Mouse (Mus musculus): Measurements from ENCODE around the gene Cep83. TPM values are rescaled to one million over a fixed set of nuclear protein-coding genes. Genes with fewer than 3 reads are reported as not detected.
A peak's percentile ranks its signal among the peaks of the same experiment; 100 is the strongest.

The Cep83 gene
- total RNA-seq (2021), result 10 to 100 TPM; 42.0 to 44.3 TPM
- long read RNA-seq, experiment 1, transcript Cep83-201 (16 exons, 3,639 nt), result major isoform, 44 of 58 reads
- long read RNA-seq, experiment 1, partial matches to known transcripts, result 4 of 58 reads
- long read RNA-seq, experiment 1, other reads (novel, unspliced or antisense), result 7 of 58 reads
- long read RNA-seq, experiment 2, transcript Cep83-201 (16 exons, 3,639 nt), result major isoform, 27 of 47 reads
- long read RNA-seq, experiment 2, partial matches to known transcripts, result 3 of 47 reads
- long read RNA-seq, experiment 2, other reads (novel, unspliced or antisense), result 13 of 47 reads

GRCm38 (mm10) chr10:94688420-94689175 is at the start of gene Cep83:
Gene Cep83 (plus strand): TSS chr10:94688654.
- intact Hi-C loops (cut with DNase I), result loop anchor here (1.0 to 5.0 kb wide), 2 partner anchors 66 to 256 kb away; partner anchors contain the start of gene Plxnc1
- Histone ChIP-seq H3K27ac (peak within 1 kb of the TSS; percentile 93), H3K4me3 (peak within 1 kb of the TSS; percentile 100)
- peak; percentile 93 to 96 for DNase-seq (ENCODE audit: extremely low spot score in 1 of 2, low spot score in 2 of 2)
- TF ChIP-seq CTCF (IDR thresholded peaks at IDR 0.05), result no peak

DNA sequence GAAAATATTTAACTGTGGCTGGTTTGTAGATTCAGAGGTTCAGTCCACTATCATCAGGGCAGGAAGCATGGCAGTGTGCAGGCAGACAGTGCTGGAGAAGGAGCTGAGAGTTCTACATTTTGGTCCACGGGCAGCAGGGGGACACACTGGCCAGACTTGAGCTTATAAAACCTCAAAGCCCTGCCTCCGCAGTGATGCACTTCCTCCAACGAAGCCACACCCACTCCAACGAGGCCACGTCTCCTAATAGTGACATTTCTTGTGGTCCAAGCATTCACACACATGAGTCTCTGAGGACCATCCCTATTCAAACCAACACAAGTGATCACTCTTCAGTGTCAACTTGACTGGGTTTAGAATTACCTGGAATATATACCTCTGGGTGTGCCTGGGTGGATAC is 49.2 kb upstream of the Cep83 start:
- intact Hi-C loops (cut with DNase I), result no loop called here
- no peak overlapping the region for H3K27ac ChIP-seq
- no peak for DNase-seq (ENCODE audit: extremely low spot score in 1 of 2, low spot score in 2 of 2)
- no peak for TF ChIP-seq CTCF (IDR thresholded peaks at IDR 0.05)
- no peak overlapping the region for H3K4me3 ChIP-seq

- no peak for TF ChIP-seq CTCF (IDR thresholded peaks at IDR 0.05)
- DNase-seq (ENCODE audit: extremely low spot score in 1 of 2, low spot score in 2 of 2), result no peak
- Histone ChIP-seq H3K4me3 (no peak overlapping the region), H3K27ac (no peak overlapping the region)
- intact Hi-C loops (cut with DNase I), result no loop called here
These were observed 48.4 kb upstream of the Cep83 start for GRCm38 (mm10) chr10:94640067-94640466.

- no peak overlapping the region for H3K4me3 ChIP-seq
- intact Hi-C loops (cut with DNase I), result no loop called here
These were observed 24.4 kb upstream of the Cep83 start for GRCm38 (mm10) chr10:94664036-94664435.

GRCm38 (mm10) chr10:94664455-94664854 is 24.0 kb upstream of the Cep83 start:
- intact Hi-C loops (cut with DNase I), result no loop called here
- H3K27ac ChIP-seq, result no peak overlapping the region
- TF ChIP-seq CTCF (IDR thresholded peaks at IDR 0.05), result no peak
- DNase-seq (ENCODE audit: extremely low spot score in 1 of 2, low spot score in 2 of 2), result no peak
- no peak overlapping the region for H3K4me3 ChIP-seq

More at GRCm38 (mm10) chr10:94664036-94664435, 24.4 kb upstream of the Cep83 start:
- DNase-seq (ENCODE audit: extremely low spot score in 1 of 2, low spot score in 2 of 2), result no peak
- TF ChIP-seq CTCF (IDR thresholded peaks at IDR 0.05), result no peak
- no peak overlapping the region for H3K27ac ChIP-seq

GRCm38 (mm10) chr10:94668147-94668546 is 20.3 kb upstream of the Cep83 start:
- TF ChIP-seq CTCF (IDR thresholded peaks at IDR 0.05), result no peak
- intact Hi-C loops (cut with DNase I), result no loop called here
- no peak for DNase-seq (ENCODE audit: extremely low spot score in 1 of 2, low spot score in 2 of 2)
- Histone ChIP-seq H3K4me3 (no peak overlapping the region), H3K27ac (no peak overlapping the region)

DNA sequence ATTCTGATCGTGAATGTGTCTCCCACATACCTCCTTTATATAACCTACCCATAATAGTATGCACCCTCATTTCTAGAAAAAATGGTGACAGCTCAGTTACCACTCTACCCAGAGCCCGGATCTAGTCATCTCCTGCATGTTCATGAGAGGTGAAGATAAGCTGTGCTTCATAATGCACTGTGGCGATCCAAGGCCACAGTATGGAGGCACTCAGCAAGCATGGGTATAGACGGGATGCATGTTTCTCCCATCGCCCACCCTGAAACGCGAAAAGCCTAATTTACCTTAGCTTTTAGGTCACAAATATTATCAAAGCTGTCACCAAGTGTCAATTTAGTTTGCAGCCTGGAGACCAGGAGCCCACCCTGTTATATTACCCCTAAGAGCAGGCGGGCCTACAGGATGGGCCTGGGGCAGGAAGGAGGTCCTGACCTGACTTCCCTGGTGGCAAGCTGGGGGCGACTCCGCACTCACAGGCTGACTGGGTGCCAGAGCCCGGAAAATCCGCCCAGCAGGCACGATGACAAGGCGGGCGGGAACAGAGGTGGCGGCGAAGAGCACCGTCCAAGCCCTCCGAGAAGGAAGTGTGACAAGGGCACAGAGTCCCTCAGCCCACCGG is 544 bp upstream of the Cep83 start:
- no peak for DNase-seq (ENCODE audit: extremely low spot score in 1 of 2, low spot score in 2 of 2)
- TF ChIP-seq CTCF (IDR thresholded peaks at IDR 0.05), result no peak
- peak overlapping the region; percentile 93 for H3K27ac ChIP-seq
- peak overlapping the region; percentile 100 for H3K4me3 ChIP-seq
- intact Hi-C loops (cut with DNase I), result loop anchor here (1.0 to 5.0 kb wide), 2 partner anchors 66 to 256 kb away; partner anchors contain the start of gene Plxnc1

GRCm38 (mm10) chr10:94689176-94689510 is 689 bp downstream of the Cep83 start:
- DNase-seq (ENCODE audit: extremely low spot score in 1 of 2, low spot score in 2 of 2), result no peak
- intact Hi-C loops (cut with DNase I), result loop anchor here (5.0 kb wide), 1 partner anchor 67 kb away; no protein-coding TSS in a partner anchor
- Histone ChIP-seq H3K4me3 (peak overlapping the region; percentile 100), H3K27ac (peak overlapping the region; percentile 93)
- TF ChIP-seq CTCF (IDR thresholded peaks at IDR 0.05), result no peak

DNA sequence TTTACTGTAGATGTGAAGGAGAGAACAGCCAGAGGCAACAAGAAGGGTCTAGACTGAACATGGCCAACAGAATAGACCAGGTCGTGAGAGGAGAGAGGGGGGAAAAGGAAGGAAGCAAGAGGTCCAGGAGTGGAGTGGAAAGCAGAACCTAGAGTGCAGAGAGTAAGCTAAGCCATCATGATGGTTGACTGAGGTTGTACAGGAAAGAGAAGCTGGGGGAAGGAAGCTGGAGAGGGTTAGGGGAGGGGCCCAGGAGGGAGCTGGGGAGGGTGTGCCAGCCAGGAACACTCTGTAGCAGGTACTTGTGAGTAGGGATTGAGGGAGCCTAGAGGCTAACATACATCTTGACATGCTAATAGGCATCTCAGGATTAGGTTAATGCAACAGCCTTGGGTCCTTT is 1.9 kb downstream of the Cep83 start:
- H3K4me3 ChIP-seq, result no peak overlapping the region
- intact Hi-C loops (cut with DNase I), result no loop called here
- no peak overlapping the region for H3K27ac ChIP-seq
- no peak for DNase-seq (ENCODE audit: extremely low spot score in 1 of 2, low spot score in 2 of 2)
- no peak for TF ChIP-seq CTCF (IDR thresholded peaks at IDR 0.05)

DNA sequence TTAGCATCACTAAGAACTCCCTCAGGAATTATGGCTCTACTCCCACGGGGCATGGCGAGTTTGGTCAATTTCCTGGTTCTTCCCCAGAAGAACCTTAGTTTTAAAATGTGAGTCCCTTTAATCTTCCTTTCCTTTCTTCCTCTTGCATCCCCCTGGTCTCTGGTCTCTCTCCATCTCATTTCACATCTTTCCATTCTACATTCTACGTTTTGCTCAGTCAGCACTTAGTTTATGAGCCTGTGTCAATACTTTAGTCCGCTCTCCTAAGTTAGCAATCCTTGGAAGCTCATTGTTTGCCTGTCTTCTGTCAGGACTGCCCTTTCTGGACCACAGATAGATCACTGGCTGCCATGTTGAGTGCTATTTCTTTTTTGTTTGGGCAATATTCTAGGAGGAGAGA is 3.7 kb downstream of the Cep83 start:
- no peak for DNase-seq (ENCODE audit: extremely low spot score in 1 of 2, low spot score in 2 of 2)
- no peak overlapping the region for H3K27ac ChIP-seq
- no peak overlapping the region for H3K4me3 ChIP-seq
- no peak for TF ChIP-seq CTCF (IDR thresholded peaks at IDR 0.05)
- intact Hi-C loops (cut with DNase I), result no loop called here

DNA sequence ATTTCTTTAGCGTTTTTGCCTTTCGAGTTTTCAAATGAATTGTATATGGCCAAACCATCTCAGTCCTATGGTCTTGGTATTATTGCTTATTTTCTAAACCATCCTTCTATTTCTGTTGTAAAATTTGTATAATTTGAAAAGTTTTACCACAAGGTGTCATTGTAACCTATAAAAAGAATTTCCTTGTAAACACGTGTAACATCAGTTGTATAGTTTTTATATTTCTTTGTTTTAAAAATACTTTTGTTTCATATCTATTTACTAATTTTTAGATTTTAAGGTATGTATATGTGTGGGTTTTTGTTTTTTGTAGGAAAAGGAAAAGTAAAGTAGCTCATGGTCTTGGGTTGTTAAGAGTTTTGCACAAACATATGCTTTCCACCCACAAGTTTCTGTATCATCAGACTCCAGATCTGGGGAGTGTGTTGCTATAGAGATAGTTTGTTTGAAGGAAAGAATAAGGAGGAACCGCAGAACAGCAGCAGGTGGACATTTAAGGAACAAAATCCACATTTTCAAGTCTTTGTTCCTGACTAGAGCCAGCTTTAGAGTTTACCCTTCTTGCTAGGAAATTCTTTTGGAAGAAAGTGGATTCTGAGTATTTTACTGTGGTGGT is 17.3 kb downstream of the Cep83 start:
- Histone ChIP-seq H3K4me3 (no peak overlapping the region), H3K27ac (no peak overlapping the region)
- intact Hi-C loops (cut with DNase I), result loop anchor here (5.0 kb wide), 1 partner anchor 237 kb away; the partner anchor contains the start of gene Plxnc1
- TF ChIP-seq CTCF (IDR thresholded peaks at IDR 0.05), result no peak; the same call in 1 of the 2 replicates
- DNase-seq (ENCODE audit: extremely low spot score in 1 of 2, low spot score in 2 of 2), result no peak

Measured in left cerebral cortex, adult 2 months (tissue).